Mouse (Mus musculus): ENCODE data around the gene Itgav. TPM values are rescaled to one million over a fixed set of nuclear protein-coding genes. Genes with fewer than 3 reads are reported as not detected.

Itgav gene
- polyA plus RNA-seq, 1 experiment from 2014 or later = 95.0 TPM

GRCm38 (mm10) chr2:83748581-83749118 lies 24.5 kb downstream of the Itgav start:
- Histone ChIP-seq H3K4me2 (no peak overlapping the region), H3K4me3 (no peak overlapping the region), H3K9ac (no peak overlapping the region), H3K27ac (ENCODE audit: poor library complexity, severe bottlenecking) (no peak overlapping the region), H3K27me3 (replicated peaks) (0 out of 2 replicates have a peak, but pooled peaks cover 6% of the 10 kb centered on the region), H3K4me1 (replicated peaks) (peaks cover 11% of the 10 kb centered on the region), H3K36me3 (peaks cover 27% of the 10 kb centered on the region), H3K9me3 (replicated peaks) (no peaks in the 10 kb centered on the region)
- no peak for ATAC-seq (ENCODE audit: insufficient number of reproducible peaks, low FRiP score)
- WGBS = 91% methylated on average over 10 of the region's 10 CpGs

GRCm38 (mm10) chr2:83753008-83753407 lies 28.8 kb downstream of the Itgav start:
- Histone ChIP-seq H3K9ac (no peak overlapping the region), H3K4me2 (no peak overlapping the region), H3K36me3 (peaks cover 35% of the 10 kb centered on the region), H3K27me3 (replicated peaks) (peaks cover 40% of the 10 kb centered on the region), H3K4me1 (replicated peaks) (no peaks in the 10 kb centered on the region), H3K4me3 (no peak overlapping the region), H3K27ac (ENCODE audit: poor library complexity, severe bottlenecking) (no peak overlapping the region), H3K9me3 (replicated peaks) (no peaks in the 10 kb centered on the region)
- ATAC-seq (ENCODE audit: insufficient number of reproducible peaks, low FRiP score) = no peak
- 88% methylated on average over 5 of the region's 5 CpGs for WGBS

- no peak overlapping the region for H3K27ac ChIP-seq (ENCODE audit: poor library complexity, severe bottlenecking)
- ATAC-seq (ENCODE audit: insufficient number of reproducible peaks, low FRiP score) = no peak
- no peak overlapping the region for H3K4me2 ChIP-seq
- H3K36me3 ChIP-seq = peaks cover 24% of the 10 kb centered on the region
- H3K9me3 ChIP-seq (replicated peaks) = no peaks in the 10 kb centered on the region
- WGBS = 71% methylated on average over 5 of the region's 5 CpGs
- no peak overlapping the region for H3K9ac ChIP-seq
- no peak overlapping the region for H3K4me3 ChIP-seq
- peaks cover 40% of the 10 kb centered on the region for H3K27me3 ChIP-seq (replicated peaks)
- peaks cover 11% of the 10 kb centered on the region for H3K4me1 ChIP-seq (replicated peaks)
Measured at GRCm38 (mm10) chr2:83754306-83754837, 30.2 kb downstream of the Itgav start.

GRCm38 (mm10) chr2:83758606-83759215 lies 34.5 kb downstream of the Itgav start:
- Histone ChIP-seq H3K4me3 (peak overlapping the region; percentile 19), H3K27me3 (replicated peaks) (peaks cover 38% of the 10 kb centered on the region), H3K4me2 (peak overlapping the region; percentile 63), H3K4me1 (replicated peaks) (peaks cover 19% of the 10 kb centered on the region), H3K27ac (ENCODE audit: poor library complexity, severe bottlenecking) (peak overlapping the region; percentile 70), H3K9ac (peak overlapping the region; percentile 37; the same call in 1 of the 2 replicates), H3K36me3 (peaks cover 21% of the 10 kb centered on the region), H3K9me3 (replicated peaks) (no peaks in the 10 kb centered on the region)
- 55% methylated on average over 7 of the region's 7 CpGs for WGBS
- ATAC-seq (ENCODE audit: insufficient number of reproducible peaks, low FRiP score) = 0 out of 2 replicates have a peak, but pooled peaks have one; percentile 15

- WGBS = 28% methylated on average over 11 of the region's 11 CpGs
- ATAC-seq (ENCODE audit: insufficient number of reproducible peaks, low FRiP score) = peak; percentile 41; the same call in 1 of the 2 replicates
- Histone ChIP-seq H3K9ac (peak overlapping the region; percentile 40; the same call in 1 of the 2 replicates), H3K27ac (ENCODE audit: poor library complexity, severe bottlenecking) (peak overlapping the region; percentile 70), H3K4me2 (peak overlapping the region; percentile 63), H3K9me3 (replicated peaks) (no peaks in the 10 kb centered on the region), H3K36me3 (peaks cover 21% of the 10 kb centered on the region), H3K4me3 (peak overlapping the region; percentile 19), H3K27me3 (replicated peaks) (peaks cover 32% of the 10 kb centered on the region), H3K4me1 (replicated peaks) (peaks cover 19% of the 10 kb centered on the region)
Measured at GRCm38 (mm10) chr2:83759216-83759648, 35.0 kb downstream of the Itgav start.

GRCm38 (mm10) chr2:83759667-83760066 lies 35.5 kb downstream of the Itgav start:
- H3K9ac ChIP-seq = no peak overlapping the region
- peaks cover 29% of the 10 kb centered on the region for H3K27me3 ChIP-seq (replicated peaks)
- 9% methylated on average over 5 of the region's 5 CpGs for WGBS
- no peaks in the 10 kb centered on the region for H3K9me3 ChIP-seq (replicated peaks)
- H3K27ac ChIP-seq (ENCODE audit: poor library complexity, severe bottlenecking) = peak overlapping the region; percentile 70
- peak overlapping the region; percentile 63 for H3K4me2 ChIP-seq
- H3K4me3 ChIP-seq = peak overlapping the region; percentile 19
- H3K36me3 ChIP-seq = peaks cover 21% of the 10 kb centered on the region
- peak; percentile 84 for ATAC-seq (ENCODE audit: insufficient number of reproducible peaks, low FRiP score)
- peaks cover 19% of the 10 kb centered on the region for H3K4me1 ChIP-seq (replicated peaks)

- H3K36me3 ChIP-seq = peaks cover 21% of the 10 kb centered on the region
- H3K9me3 ChIP-seq (replicated peaks) = no peaks in the 10 kb centered on the region
- H3K4me1 ChIP-seq (replicated peaks) = peaks cover 19% of the 10 kb centered on the region
- peak overlapping the region; percentile 70; the same call in 1 of the 2 replicates for H3K27ac ChIP-seq (ENCODE audit: poor library complexity, severe bottlenecking)
- peak overlapping the region; percentile 63; the same call in 1 of the 2 replicates for H3K4me2 ChIP-seq
- H3K9ac ChIP-seq = no peak overlapping the region
- WGBS = 11% methylated on average over 1 of the region's 1 CpGs
- H3K4me3 ChIP-seq = no peak overlapping the region
- ATAC-seq (ENCODE audit: insufficient number of reproducible peaks, low FRiP score) = no peak
- H3K27me3 ChIP-seq (replicated peaks) = peaks cover 29% of the 10 kb centered on the region
Measured at GRCm38 (mm10) chr2:83760112-83760511, 35.9 kb downstream of the Itgav start.

GRCm38 (mm10) chr2:83761506-83761905 lies 37.3 kb downstream of the Itgav start:
- peaks cover 17% of the 10 kb centered on the region for H3K36me3 ChIP-seq
- H3K9me3 ChIP-seq (replicated peaks) = no peaks in the 10 kb centered on the region
- no peak overlapping the region for H3K4me2 ChIP-seq
- H3K27me3 ChIP-seq (replicated peaks) = peaks cover 26% of the 10 kb centered on the region
- H3K9ac ChIP-seq = no peak overlapping the region
- H3K4me1 ChIP-seq (replicated peaks) = peaks cover 19% of the 10 kb centered on the region
- ATAC-seq (ENCODE audit: insufficient number of reproducible peaks, low FRiP score) = no peak
- WGBS = 73% methylated on average over 2 of the region's 2 CpGs
- no peak overlapping the region for H3K4me3 ChIP-seq
- no peak overlapping the region for H3K27ac ChIP-seq (ENCODE audit: poor library complexity, severe bottlenecking)

- WGBS = 77% methylated on average over 7 of the region's 7 CpGs
- H3K4me3 ChIP-seq = no peak overlapping the region
Measured at GRCm38 (mm10) chr2:83762106-83762855, 38.1 kb downstream of the Itgav start.

GRCm38 (mm10) chr2:83766058-83766457 lies 41.9 kb downstream of the Itgav start:
- Histone ChIP-seq H3K27me3 (replicated peaks) (peaks cover 19% of the 10 kb centered on the region), H3K9me3 (replicated peaks) (no peaks in the 10 kb centered on the region), H3K9ac (no peak overlapping the region), H3K27ac (ENCODE audit: poor library complexity, severe bottlenecking) (no peak overlapping the region), H3K4me1 (replicated peaks) (no peaks in the 10 kb centered on the region), H3K4me3 (no peak overlapping the region), H3K4me2 (no peak overlapping the region), H3K36me3 (peaks cover 25% of the 10 kb centered on the region)
- WGBS = 76% methylated on average over 6 of the region's 6 CpGs
- ATAC-seq (ENCODE audit: insufficient number of reproducible peaks, low FRiP score) = no peak

More at GRCm38 (mm10) chr2:83762106-83762855, 38.1 kb downstream of the Itgav start:
- no peak overlapping the region for H3K9ac ChIP-seq
- no peak for ATAC-seq (ENCODE audit: insufficient number of reproducible peaks, low FRiP score)
- H3K4me2 ChIP-seq = no peak overlapping the region
- H3K27me3 ChIP-seq (replicated peaks) = peaks cover 24% of the 10 kb centered on the region
- H3K36me3 ChIP-seq = peaks cover 18% of the 10 kb centered on the region
- no peak overlapping the region for H3K27ac ChIP-seq (ENCODE audit: poor library complexity, severe bottlenecking)
- H3K9me3 ChIP-seq (replicated peaks) = no peaks in the 10 kb centered on the region
- peaks cover 19% of the 10 kb centered on the region for H3K4me1 ChIP-seq (replicated peaks)

- Histone ChIP-seq H3K27ac (ENCODE audit: poor library complexity, severe bottlenecking) (no peak overlapping the region), H3K4me3 (no peak overlapping the region), H3K4me2 (no peak overlapping the region), H3K27me3 (replicated peaks) (peaks cover 19% of the 10 kb centered on the region), H3K9me3 (replicated peaks) (no peaks in the 10 kb centered on the region), H3K9ac (no peak overlapping the region), H3K36me3 (peaks cover 25% of the 10 kb centered on the region), H3K4me1 (replicated peaks) (no peaks in the 10 kb centered on the region)
- no peak for ATAC-seq (ENCODE audit: insufficient number of reproducible peaks, low FRiP score)
- WGBS = 64% methylated on average over 1 of the region's 1 CpGs
Measured at GRCm38 (mm10) chr2:83766878-83767277, 42.7 kb downstream of the Itgav start.
